ENCODE assay signal across 13 mouse cellular contexts in genomic region chr6:135836353-135836752, GRCm38 (mm10).
"Had no signal": no experiment of that assay in that cellular context is flagged by ENCODE, and none has a peak within 500 bp of the region (broad histone marks: within the 10 kb centered on the region; RNA-seq: fewer than 3 reads in every experiment).

No protein-coding gene starts in this region.

- DNase-seq: lung, adult 18-20 months; lung, embryonic 14.5 days; lung, postnatal 10 days; lung, postnatal 4 days; midbrain, embryonic 14.5 days; right cerebral cortex, postnatal 14 days; thymus, postnatal 14 days; thymus, postnatal 36 days had no signal

- H3K4me3 ChIP-seq: midbrain, embryonic 10.5 days; midbrain, embryonic 12.5 days; neural tube, embryonic 12.5 days; stomach, embryonic 15.5 days had no signal

- H3K9me3 ChIP-seq: midbrain, embryonic 10.5 days; midbrain, embryonic 12.5 days; neural tube, embryonic 12.5 days; stomach, embryonic 15.5 days had no signal

- H3K27me3 ChIP-seq: midbrain, embryonic 12.5 days; neural tube, embryonic 12.5 days; stomach, embryonic 15.5 days had no signal

- H3K9ac ChIP-seq: lung, embryonic 14.5 days; midbrain, embryonic 12.5 days; neural tube, embryonic 12.5 days; stomach, embryonic 15.5 days had no signal

- H3K36me3 ChIP-seq: midbrain, embryonic 10.5 days; midbrain, embryonic 12.5 days; neural tube, embryonic 12.5 days; stomach, embryonic 15.5 days had no signal

- H3K27ac ChIP-seq: midbrain, embryonic 10.5 days; midbrain, embryonic 12.5 days; neural tube, embryonic 12.5 days; stomach, embryonic 15.5 days; stomach, postnatal 0 days had no signal

- H3K4me2 ChIP-seq: lung, embryonic 14.5 days; midbrain, embryonic 12.5 days; neural tube, embryonic 12.5 days; stomach, embryonic 15.5 days had no signal

- H3K4me1 ChIP-seq: midbrain, embryonic 10.5 days; midbrain, embryonic 12.5 days; neural tube, embryonic 12.5 days; stomach, embryonic 15.5 days had no signal
